Mouse (Mus musculus) heart, adult 18-20 months (tissue): ENCODE measurements around the gene Cd320. TPM values are rescaled to one million over a fixed set of nuclear protein-coding genes. Genes with fewer than 3 reads are reported as not detected.

Source experiments
- DNase-seq, 2 experiments: peaks; one replicate each; pipeline ENCODE4 v3.0.0; 2021 to 2022; ENCODE audit warnings: mixed read lengths in 1 of 2
- microRNA-seq, 2 experiments: library from miRNA; unstranded; fragments of <30 nt; microRNA quantifications; one replicate each; pipeline ENCODE4 v1.2.0; 2022
- total RNA-seq, 2 experiments: library from RNA; stranded (reverse); gene quantifications; 2 replicates each; pipeline ENCODE4 v1.2.3; 2021

Gene Cd320
- total RNA-seq, 2 experiments from 2014 or later: 31.8 to 34.9 TPM

DNA sequence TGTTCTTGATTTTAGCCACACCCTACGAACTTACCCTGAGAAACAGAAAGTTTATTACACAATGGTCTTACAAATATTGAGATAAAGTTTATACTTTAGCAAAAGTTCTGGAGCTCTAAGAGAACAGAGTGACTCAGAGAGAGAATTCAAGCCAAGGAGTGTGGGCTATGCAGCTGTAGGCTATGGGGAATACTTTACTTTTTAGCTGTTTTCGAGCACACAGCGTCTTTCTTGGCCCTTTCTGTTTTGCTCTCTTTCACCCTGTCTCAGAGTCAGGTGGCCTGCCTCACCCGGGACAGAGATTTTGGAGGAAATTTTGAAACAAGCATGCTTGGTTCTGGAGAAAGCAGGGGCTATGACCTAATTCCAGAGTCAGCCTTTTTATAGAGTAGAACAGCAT lies 55.3 kb downstream of the Cd320 start:
- peak; percentile 17 to 62 for DNase-seq

Small RNA genes lying within 50 kb of the gene (microRNA-seq; reads per million reads assigned to microRNA genes)
- gene Gm27740: 0 reads per million in 2 experiments

Other genes with a start within 250 kb of the Cd320 start
- gene Zfp414, start 214.0 kb upstream of the Cd320 start, total RNA-seq: 1 to 10 TPM; 7.9 to 9.9 TPM
- under 1 TPM; 0.10 to 0.31 TPM for gene Pram1, start 205.0 kb upstream of the Cd320 start, total RNA-seq
- 10 to 100 TPM; 89.0 to 93.4 TPM for gene Hnrnpm, start 156.2 kb upstream of the Cd320 start, total RNA-seq
- gene March2, start 124.4 kb upstream of the Cd320 start, total RNA-seq: 100 to 1,000 TPM; 131 to 133 TPM
- gene Rab11b, start 82.6 kb upstream of the Cd320 start, total RNA-seq: 100 to 1,000 TPM; 202 to 251 TPM
- gene Angptl4, start 61.3 kb upstream of the Cd320 start, total RNA-seq: 10 to 100 TPM in 1 of 2 experiments, 1 to 10 TPM in 1; 5.5 to 12.2 TPM
- 10 to 100 TPM; 49.0 to 64.9 TPM for gene Kank3, start 32.6 kb upstream of the Cd320 start, total RNA-seq
- 100 to 1,000 TPM; 702 to 791 TPM for gene Rps28, start 18.5 kb upstream of the Cd320 start, total RNA-seq
- gene Ndufa7, start 18.5 kb upstream of the Cd320 start, total RNA-seq: 100 to 1,000 TPM; 645 to 655 TPM
- gene Gm7029, start 30.7 kb downstream of the Cd320 start, total RNA-seq: not detected
- 1 to 10 TPM in 1 of 2 experiments, under 1 TPM in 1; 0.80 to 1.4 TPM for gene Kifc1, start 47.6 kb downstream of the Cd320 start, total RNA-seq
- gene Platr17, start 62.0 kb downstream of the Cd320 start, total RNA-seq: not detected
- 10 to 100 TPM; 12.3 to 20.7 TPM for gene Daxx, start 66.3 kb downstream of the Cd320 start, total RNA-seq
- 100 to 1,000 TPM; 111 to 115 TPM for gene Tapbp, start 72.8 kb downstream of the Cd320 start, total RNA-seq
- gene Zbtb22, start 72.8 kb downstream of the Cd320 start, total RNA-seq: 10 to 100 TPM; 15.6 to 16.6 TPM
- 10 to 100 TPM; 30.9 to 31.8 TPM for gene Rgl2, start 86.5 kb downstream of the Cd320 start, total RNA-seq
- gene Pfdn6, start 97.3 kb downstream of the Cd320 start, total RNA-seq: 10 to 100 TPM; 69.9 to 76.1 TPM
- 10 to 100 TPM; 10.3 to 10.9 TPM for gene Wdr46, start 97.6 kb downstream of the Cd320 start, total RNA-seq
- gene B3galt4, start 108.4 kb downstream of the Cd320 start, total RNA-seq: 1 to 10 TPM; 1.3 to 1.8 TPM
- gene Vps52, start 112.7 kb downstream of the Cd320 start, total RNA-seq: 10 to 100 TPM; 36.8 to 39.7 TPM
- gene Rps18, start 112.9 kb downstream of the Cd320 start, total RNA-seq: 100 to 1,000 TPM; 419 to 435 TPM
- 100 to 1,000 TPM; 204 to 337 TPM for gene H2-K1, start 157.3 kb downstream of the Cd320 start, total RNA-seq
- 10 to 100 TPM; 13.2 to 16.9 TPM for gene Ring1, start 181.6 kb downstream of the Cd320 start, total RNA-seq
- 100 to 1,000 TPM; 131 to 137 TPM for gene H2-Ke6, start 185.0 kb downstream of the Cd320 start, total RNA-seq
- 10 to 100 TPM; 66.3 to 67.0 TPM for gene Slc39a7, start 188.6 kb downstream of the Cd320 start, total RNA-seq
- gene Rxrb, start 188.7 kb downstream of the Cd320 start, total RNA-seq: 10 to 100 TPM; 42.3 to 45.4 TPM
- 1 to 10 TPM in 1 of 2 experiments, under 1 TPM in 1; 0.55 to 1.7 TPM for gene Col11a2, start 196.3 kb downstream of the Cd320 start, total RNA-seq
- gene H2-Oa, start 249.2 kb downstream of the Cd320 start, total RNA-seq: 1 to 10 TPM in 1 of 2 experiments, not detected in 1; 1.6 TPM